33 mouse cellular contexts compared by ENCODE assay signal in genomic region chr10:98947206-98947605, GRCm38 (mm10). TPM values are rescaled to one million over a fixed set of nuclear protein-coding genes. Genes with fewer than 3 reads are reported as not detected.
A peak's percentile ranks its signal among the peaks of the same experiment; 100 is the strongest.
DNase-seq lines count a peak whose midpoint lies in the region; ATAC-seq and TF ChIP-seq lines count a peak whose summit lies in the region.
"Had no signal": no experiment of that assay in that cellular context is flagged by ENCODE, and none has a peak within 500 bp of the region (broad histone marks: within the 10 kb centered on the region; RNA-seq: fewer than 3 reads in every experiment).

No protein-coding gene starts in this region.

- TF ChIP-seq POLR2A in CH12.LX (IDR thresholded peaks at IDR 0.05; ENCODE audit: low read depth, low read length), result no peak

- dilution Hi-C loops in CH12.LX (cut with MboI; ENCODE audit: extremely low pct_ligation_motif_present, extremely low pct_unique_long_range_greater_than_20kb, low sequenced_read_pairs), result no loop called here

- no peak overlapping the region for H3K4me2 ChIP-seq in neural tube, embryonic 13.5 days
- no peak overlapping the region for H3K4me2 ChIP-seq in neural tube, embryonic 15.5 days
- peak overlapping the region; percentile 44; the same call in 1 of the 2 replicates for H3K4me2 ChIP-seq in CH12.LX (ENCODE audit: insufficient read depth, low read depth, poor library complexity, severe bottlenecking)
- no peak overlapping the region for H3K4me2 ChIP-seq in intestine, postnatal 0 days (replicated peaks; ENCODE audit: low read depth)
- H3K4me2 ChIP-seq: embryonic facial prominence, embryonic 15.5 days; forebrain, embryonic 12.5 days; heart, embryonic 12.5 days; limb, embryonic 13.5 days; liver, embryonic 13.5 days; lung, embryonic 14.5 days; neural tube, embryonic 12.5 days; stomach, embryonic 15.5 days had no signal

- peak overlapping the region; percentile 15; the same call in 1 of the 2 replicates for H3K27ac ChIP-seq in layer of hippocampus, adult 2 months
- peak overlapping the region; percentile 33; the same call in 1 of the 2 replicates for H3K27ac ChIP-seq in neural tube, embryonic 13.5 days (replicated peaks)
- no peak overlapping the region for H3K27ac ChIP-seq in neural tube, embryonic 15.5 days (replicated peaks)
- no peak overlapping the region for H3K27ac ChIP-seq in CH12.LX (ENCODE audit: insufficient read depth, low read depth)
- no peak overlapping the region for H3K27ac ChIP-seq in intestine, postnatal 0 days (ENCODE audit: low read depth, low read length)
- H3K27ac ChIP-seq: embryonic facial prominence, embryonic 15.5 days; forebrain, embryonic 12.5 days; limb, embryonic 13.5 days; liver, embryonic 13.5 days; neural tube, embryonic 12.5 days; stomach, embryonic 15.5 days had no signal

- peaks cover 57% of the 10 kb centered on the region for H3K79me2 ChIP-seq in CH12.LX (replicated peaks; ENCODE audit: control insufficient read depth, extremely low read depth, insufficient read depth, poor library complexity, severe bottlenecking)

- H3K9ac ChIP-seq in neural tube, embryonic 13.5 days, result no peak overlapping the region
- H3K9ac ChIP-seq in neural tube, embryonic 15.5 days (replicated peaks), result no peak overlapping the region
- no peak overlapping the region for H3K9ac ChIP-seq in CH12.LX (ENCODE audit: insufficient read depth, low read depth)
- no peak overlapping the region for H3K9ac ChIP-seq in intestine, postnatal 0 days (ENCODE audit: low read depth, low read length)
- H3K9ac ChIP-seq: embryonic facial prominence, embryonic 15.5 days; forebrain, embryonic 12.5 days; forebrain, postnatal 0 days; heart, embryonic 12.5 days; limb, embryonic 13.5 days; liver, embryonic 13.5 days; lung, embryonic 14.5 days; neural tube, embryonic 12.5 days; stomach, embryonic 15.5 days had no signal

- no peak for TF ChIP-seq RAD21 in CH12.LX (IDR thresholded peaks at IDR 0.05; ENCODE audit: low read depth, low read length)

- peaks cover 33% of the 10 kb centered on the region for H3K4me1 ChIP-seq in neural tube, embryonic 13.5 days (replicated peaks)
- peaks cover 23% of the 10 kb centered on the region for H3K4me1 ChIP-seq in neural tube, embryonic 15.5 days
- peaks cover 16 to 94% of the 10 kb centered on the region in 2 experiments; a peak in 3 of 4 replicates for H3K4me1 ChIP-seq in CH12.LX (ENCODE audit: control insufficient read depth in 1 of 2, insufficient read depth in 2 of 2)
- H3K4me1 ChIP-seq in intestine, postnatal 0 days (replicated peaks; ENCODE audit: control insufficient read depth, insufficient read depth, low read length), result peaks cover 11% of the 10 kb centered on the region
- H3K4me1 ChIP-seq: forebrain, embryonic 12.5 days had no signal

- TF ChIP-seq EP300 in CH12.LX (IDR thresholded peaks at IDR 0.05; ENCODE audit: low read length), result no peak

- H3K27me3 ChIP-seq in neural tube, embryonic 13.5 days, result no peaks in the 10 kb centered on the region
- no peaks in the 10 kb centered on the region for H3K27me3 ChIP-seq in neural tube, embryonic 15.5 days (replicated peaks)
- no peaks in the 10 kb centered on the region for H3K27me3 ChIP-seq in CH12.LX (replicated peaks)
- no peaks in the 10 kb centered on the region for H3K27me3 ChIP-seq in intestine, postnatal 0 days (replicated peaks; ENCODE audit: control insufficient read depth, insufficient read depth, low read length)
- H3K27me3 ChIP-seq: embryonic facial prominence, embryonic 15.5 days; forebrain, embryonic 12.5 days; heart, embryonic 12.5 days; limb, embryonic 13.5 days; liver, embryonic 13.5 days; neural tube, embryonic 12.5 days; stomach, embryonic 15.5 days had no signal

- DNase-seq in layer of hippocampus, adult 2 months (ENCODE audit: low spot score in 2 of 2), result no peak
- DNase-seq in layer of hippocampus, adult 9-10 months (ENCODE audit: low spot score), result no peak
- DNase-seq in CH12.LX (ENCODE audit: extremely low read depth), result no peak
- no peak for DNase-seq in kidney, postnatal 36 days
- DNase-seq: adrenal gland, postnatal 14 days; B cell, adult 2 months; cerebellum, adult 11 months; cerebellum, postnatal 10 days; forebrain, postnatal 0 days; gastrocnemius, postnatal 14 days; heart, adult 18-20 months; heart, postnatal 4 days; kidney, adult 2 months; kidney, postnatal 4 days; layer of hippocampus, adult 9-11 months; liver, embryonic 13.5 days; lung, embryonic 14.5 days; lung, postnatal 14 days; midbrain, embryonic 14.5 days; retina, postnatal 1 day; right cerebral cortex, postnatal 25 days had no signal

- in situ Hi-C loops in CH12.LX (cut with MboI; ENCODE audit: low pct_ligation_motif_present, low pct_unique_long_range_greater_than_20kb, low sequenced_read_pairs), result no loop called here

- ATAC-seq in neural tube, embryonic 13.5 days (ENCODE audit: low read depth), result no peak
- no peak for ATAC-seq in neural tube, embryonic 15.5 days (ENCODE audit: low FRiP score)
- peak; percentile 41; the same call in 1 of the 2 replicates for ATAC-seq in megakaryocyte-erythroid progenitor cell, adult 5-6 weeks (replicated peaks; ENCODE audit: low FRiP score, low TSS enrichment, poor library complexity, severe bottlenecking)
- no peak for ATAC-seq in intestine, postnatal 0 days
- ATAC-seq: forebrain, postnatal 0 days; hindbrain, embryonic 16.5 days had no signal

- 30% methylated on average over 2 of the region's 2 CpGs for WGBS in neural tube, embryonic 13.5 days
- 24% methylated on average over 2 of the region's 2 CpGs for WGBS in neural tube, embryonic 15.5 days
- WGBS in intestine, postnatal 0 days, result 38% methylated on average over 2 of the region's 2 CpGs

- H3K36me3 ChIP-seq in neural tube, embryonic 13.5 days, result no peaks in the 10 kb centered on the region
- H3K36me3 ChIP-seq in neural tube, embryonic 15.5 days, result no peaks in the 10 kb centered on the region
- H3K36me3 ChIP-seq in CH12.LX (replicated peaks in 1 of 2; ENCODE audit: control insufficient read depth in 1 of 2, insufficient read depth in 1 of 2, low read length in 1 of 2), result peaks cover 0 to 18% of the 10 kb centered on the region in 2 experiments
- H3K36me3 ChIP-seq in intestine, postnatal 0 days (ENCODE audit: control insufficient read depth, insufficient read depth), result no peaks in the 10 kb centered on the region
- H3K36me3 ChIP-seq: embryonic facial prominence, embryonic 15.5 days; forebrain, embryonic 12.5 days; heart, embryonic 12.5 days; limb, embryonic 13.5 days; liver, embryonic 13.5 days; neural tube, embryonic 12.5 days; stomach, embryonic 15.5 days had no signal

- no peaks in the 10 kb centered on the region for H3K9me3 ChIP-seq in neural tube, embryonic 13.5 days
- H3K9me3 ChIP-seq in neural tube, embryonic 15.5 days (replicated peaks), result no peaks in the 10 kb centered on the region
- H3K9me3 ChIP-seq in CH12.LX (replicated peaks; ENCODE audit: low read length), result no peaks in the 10 kb centered on the region
- no peaks in the 10 kb centered on the region for H3K9me3 ChIP-seq in intestine, postnatal 0 days (ENCODE audit: control insufficient read depth)
- H3K9me3 ChIP-seq: embryonic facial prominence, embryonic 15.5 days; forebrain, embryonic 12.5 days; heart, embryonic 12.5 days; limb, embryonic 13.5 days; liver, embryonic 13.5 days; megakaryocyte, embryonic 14.5 days; neural tube, embryonic 12.5 days; stomach, embryonic 15.5 days had no signal

- H3K4me3 ChIP-seq in layer of hippocampus, adult 2 months, result no peak overlapping the region; the same call in 1 of the 2 replicates
- H3K4me3 ChIP-seq in neural tube, embryonic 13.5 days, result no peak overlapping the region
- H3K4me3 ChIP-seq in neural tube, embryonic 15.5 days (replicated peaks), result no peak overlapping the region
- no peak overlapping the region for H3K4me3 ChIP-seq in CH12.LX (replicated peaks in 1 of 3; ENCODE audit: low read depth in 2 of 3, low read length in 2 of 3, poor library complexity in 1 of 3)
- H3K4me3 ChIP-seq in intestine, postnatal 0 days (ENCODE audit: low read depth, low read length), result no peak overlapping the region
- H3K4me3 ChIP-seq: embryonic facial prominence, embryonic 15.5 days; forebrain, embryonic 12.5 days; heart, embryonic 12.5 days; limb, embryonic 13.5 days; liver, embryonic 13.5 days; megakaryocyte, embryonic 14.5 days; neural tube, embryonic 12.5 days; stomach, embryonic 15.5 days had no signal

- TF ChIP-seq CTCF in layer of hippocampus, adult 2 months (conservative IDR thresholded peaks at IDR 0.05), result no peak
- TF ChIP-seq CTCF in CH12.LX (conservative IDR thresholded peaks at IDR 0.05 in 1 of 2, IDR thresholded peaks at IDR 0.05 in 1 of 2; ENCODE audit: low read depth in 2 of 2, low read length in 2 of 2), result no peak
- no peak for TF ChIP-seq CTCF in intestine, postnatal 0 days (IDR thresholded peaks at IDR 0.05; ENCODE audit: low read depth)

TF ChIP-seq in CH12.LX, 34 proteins besides CTCF, POLR2A, EP300 and RAD21:
- TF ChIP-seq HCFC1 (IDR thresholded peaks at IDR 0.05; ENCODE audit: low read depth, low read length) (no peak), ZKSCAN1 (IDR thresholded peaks at IDR 0.05; ENCODE audit: borderline replicate concordance, low read depth, low read length) (no peak), GABPA (IDR thresholded peaks at IDR 0.05; ENCODE audit: insufficient replicate concordance, low read depth, low read length) (no peak), SMC3 (IDR thresholded peaks at IDR 0.05; ENCODE audit: low read depth, low read length) (no peak), MEF2A (IDR thresholded peaks at IDR 0.05; ENCODE audit: borderline replicate concordance, low read depth, low read length) (no peak)

RNA-seq across cellular contexts. Expression of gene Atp2b1, which starts 33.0 kb away (rescaled TPM):
- total RNA-seq in layer of hippocampus, adult 2 months (2021), result 1,000 to 10,000 TPM; 1,026 to 1,053 TPM
- 269 and 285 TPM in 2 replicates for polyA plus RNA-seq in neural tube, embryonic 13.5 days (2015; fragmentation: Nextera tagmentation; extraction: Ambion mirVana)
- polyA plus RNA-seq in neural tube, embryonic 15.5 days (2015; fragmentation: Nextera tagmentation; extraction: Ambion mirVana), result 372 and 398 TPM in 2 replicates
- total RNA-seq in CH12.LX (2012; rRNA removed) (29.8 and 31.7 TPM in 2 replicates), CH12.LX (2014; rRNA removed) (21.2 and 25.0 TPM in 2 replicates)
- polyA plus RNA-seq in CH12.LX (2012; ENCODE audit: insufficient read length, low read depth), result 41.7 and 49.7 TPM in 2 replicates
- total RNA-seq in megakaryocyte-erythroid progenitor cell, adult 5-6 weeks (2014; fragmentation: Nextera tagmentation), result 15.8 and 21.1 TPM in 2 replicates
- 26.7 and 28.9 TPM in 2 replicates for total RNA-seq in megakaryocyte-erythroid progenitor cell, adult 5-6 weeks (2017)
- 179 and 193 TPM in 2 replicates for polyA plus RNA-seq in intestine, postnatal 0 days (2015; fragmentation: Nextera tagmentation; extraction: Ambion mirVana)

Comparison
In these comparisons a context has a peak if more than half of its experiments do, and no peak if none do; other contexts are left out.
1. H3K27ac ChIP-seq: peak in layer of hippocampus, adult 2 months (single experiment) and neural tube, embryonic 13.5 days (single experiment); none in neural tube, embryonic 15.5 days (single experiment), CH12.LX (single experiment) and intestine, postnatal 0 days (single experiment).